Mouse (Mus musculus): Measurements from ENCODE around the gene Dnah3. TPM values are rescaled to one million over a fixed set of nuclear protein-coding genes. Genes with fewer than 3 reads are reported as not detected.
A peak's percentile ranks its signal among the peaks of the same experiment; 100 is the strongest.

Gene Dnah3
- polyA plus RNA-seq, 1 experiment from 2014 or later: 1.2 TPM

DNA sequence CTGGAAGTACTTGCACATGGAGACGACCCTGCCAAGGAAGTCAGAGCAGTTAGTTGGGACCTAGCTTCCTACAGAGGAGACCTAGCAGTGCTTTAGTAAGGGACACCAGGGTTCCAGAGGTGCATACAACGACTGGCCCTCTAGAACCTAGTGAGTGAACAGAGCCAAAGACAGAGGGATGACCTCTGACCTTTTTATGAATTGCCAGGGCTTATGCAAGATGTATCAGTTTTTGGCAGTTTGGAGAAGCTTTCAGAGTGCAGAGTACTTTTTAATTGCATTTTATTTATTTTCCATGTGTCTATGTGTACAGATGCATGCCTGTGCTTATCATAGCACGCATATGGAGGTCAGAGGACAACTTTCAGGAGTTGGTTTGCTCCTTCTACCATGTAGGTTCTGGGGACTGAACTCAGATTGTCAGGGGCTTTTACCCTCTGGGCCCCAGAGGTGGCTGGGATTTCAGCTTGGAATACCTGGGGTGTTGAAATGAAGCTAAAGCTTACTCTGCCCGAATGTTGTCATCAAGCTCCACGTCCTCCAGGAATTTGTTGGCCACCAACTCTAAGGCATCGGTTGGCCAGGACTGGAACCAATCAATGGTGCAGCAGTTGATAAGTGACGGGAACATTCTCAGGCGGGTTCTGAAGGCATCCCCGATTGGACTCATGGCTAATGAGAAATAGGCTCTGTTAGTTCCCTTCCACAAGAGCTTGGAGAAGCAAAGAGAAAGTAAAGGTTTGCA is 129.3 kb downstream of the Dnah3 start:
- ATAC-seq (ENCODE audit: low read depth): no peak
- no peaks in the 10 kb centered on the region for H3K4me1 ChIP-seq (replicated peaks; ENCODE audit: control insufficient read depth, insufficient read depth, low read length)
- no peaks in the 10 kb centered on the region for H3K9me3 ChIP-seq (ENCODE audit: control insufficient read depth, low read length)
- H3K9ac ChIP-seq (ENCODE audit: low read length): no peak overlapping the region
- no peak overlapping the region for H3K4me3 ChIP-seq (ENCODE audit: low read length)
- no peak overlapping the region for H3K27ac ChIP-seq (ENCODE audit: low read length)
- no peak overlapping the region for H3K4me2 ChIP-seq (ENCODE audit: low read depth, low read length)
- no peaks in the 10 kb centered on the region for H3K36me3 ChIP-seq (ENCODE audit: control insufficient read depth, insufficient read depth, low read length)
- 79% methylated on average over 9 of the region's 9 CpGs for WGBS
- no peaks in the 10 kb centered on the region for H3K27me3 ChIP-seq (ENCODE audit: control insufficient read depth, insufficient read depth, low read depth, low read length)

DNA sequence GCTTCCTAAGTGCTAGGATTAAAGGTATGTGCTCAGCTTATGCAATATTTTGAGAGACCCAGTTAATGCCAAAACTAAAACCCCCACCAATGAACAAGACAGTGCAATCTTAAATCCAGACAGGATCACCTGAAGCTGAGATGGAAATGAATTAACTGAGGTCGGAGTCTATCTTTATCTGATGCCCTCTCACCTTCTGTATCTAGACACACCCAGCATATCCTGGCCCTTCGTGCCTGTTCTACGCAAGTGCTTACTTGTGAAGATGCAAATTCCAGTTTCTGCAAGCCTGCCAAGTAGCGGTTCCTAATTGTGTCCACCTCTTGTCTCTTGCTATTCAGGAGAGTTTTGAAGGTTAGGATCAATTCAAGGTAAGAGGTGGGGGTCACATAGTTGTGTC is 129.9 kb downstream of the Dnah3 start:
- Histone ChIP-seq H3K9me3 (ENCODE audit: control insufficient read depth, low read length) (no peaks in the 10 kb centered on the region), H3K4me1 (replicated peaks; ENCODE audit: control insufficient read depth, insufficient read depth, low read length) (no peaks in the 10 kb centered on the region), H3K9ac (ENCODE audit: low read length) (no peak overlapping the region), H3K4me2 (ENCODE audit: low read depth, low read length) (no peak overlapping the region), H3K4me3 (ENCODE audit: low read length) (no peak overlapping the region), H3K27ac (ENCODE audit: low read length) (no peak overlapping the region), H3K27me3 (ENCODE audit: control insufficient read depth, insufficient read depth, low read depth, low read length) (no peaks in the 10 kb centered on the region), H3K36me3 (ENCODE audit: control insufficient read depth, insufficient read depth, low read length) (no peaks in the 10 kb centered on the region)
- ATAC-seq (ENCODE audit: low read depth): no peak
- WGBS: 75% methylated on average over 4 of the region's 4 CpGs

DNA sequence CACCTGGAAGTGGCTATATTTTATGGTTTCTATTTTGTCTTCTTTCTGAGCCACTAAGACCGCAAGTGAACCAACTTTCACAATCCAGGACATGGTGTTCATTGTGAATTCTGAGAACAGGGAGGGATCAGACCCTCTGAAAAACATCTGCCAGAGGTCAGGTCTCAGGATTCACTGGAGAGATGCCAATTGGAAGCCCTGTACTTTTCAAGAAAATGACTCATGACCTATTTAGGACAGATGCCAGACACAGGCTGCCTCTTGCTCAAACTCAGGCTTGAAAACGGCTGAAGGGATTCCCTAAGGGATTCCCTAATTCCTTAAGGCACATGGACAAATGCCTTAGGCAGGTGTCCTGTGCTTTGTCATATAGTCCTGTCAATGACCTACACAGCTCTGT is 134.0 kb downstream of the Dnah3 start:
- H3K9me3 ChIP-seq (ENCODE audit: control insufficient read depth, low read length): no peaks in the 10 kb centered on the region
- no peak overlapping the region for H3K27ac ChIP-seq (ENCODE audit: low read length)
- no peak for ATAC-seq (ENCODE audit: low read depth)
- H3K4me1 ChIP-seq (replicated peaks; ENCODE audit: control insufficient read depth, insufficient read depth, low read length): no peaks in the 10 kb centered on the region
- no peak overlapping the region for H3K9ac ChIP-seq (ENCODE audit: low read length)
- H3K27me3 ChIP-seq (ENCODE audit: control insufficient read depth, insufficient read depth, low read depth, low read length): no peaks in the 10 kb centered on the region
- no peaks in the 10 kb centered on the region for H3K36me3 ChIP-seq (ENCODE audit: control insufficient read depth, insufficient read depth, low read length)
- WGBS: 57% methylated on average over 2 of the region's 2 CpGs
- no peak overlapping the region for H3K4me3 ChIP-seq (ENCODE audit: low read length)
- H3K4me2 ChIP-seq (ENCODE audit: low read depth, low read length): no peak overlapping the region

DNA sequence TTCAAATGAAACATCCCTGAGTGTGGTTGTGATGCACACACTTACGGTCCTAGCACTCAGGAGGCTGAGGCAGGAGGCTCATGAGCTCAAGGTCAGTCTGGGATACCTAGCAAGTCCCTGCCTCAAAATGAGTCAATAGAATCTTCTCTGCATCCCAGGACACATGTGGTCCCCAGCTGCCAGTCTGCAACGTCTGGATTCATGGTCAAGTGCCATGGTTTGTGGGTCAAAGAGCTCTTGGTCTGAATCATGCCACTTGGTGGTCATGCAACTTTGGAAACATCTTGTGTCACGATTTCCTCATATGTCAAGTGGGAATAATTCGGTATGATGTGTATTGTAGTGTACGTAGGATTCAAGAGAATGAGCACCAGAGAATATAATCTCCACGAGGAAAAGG is 134.5 kb downstream of the Dnah3 start:
- no peak for ATAC-seq (ENCODE audit: low read depth)
- H3K27ac ChIP-seq (ENCODE audit: low read length): no peak overlapping the region
- no peak overlapping the region for H3K9ac ChIP-seq (ENCODE audit: low read length)
- no peaks in the 10 kb centered on the region for H3K4me1 ChIP-seq (replicated peaks; ENCODE audit: control insufficient read depth, insufficient read depth, low read length)
- H3K9me3 ChIP-seq (ENCODE audit: control insufficient read depth, low read length): no peaks in the 10 kb centered on the region
- H3K4me2 ChIP-seq (ENCODE audit: low read depth, low read length): no peak overlapping the region
- H3K27me3 ChIP-seq (ENCODE audit: control insufficient read depth, insufficient read depth, low read depth, low read length): no peaks in the 10 kb centered on the region
- H3K4me3 ChIP-seq (ENCODE audit: low read length): no peak overlapping the region
- H3K36me3 ChIP-seq (ENCODE audit: control insufficient read depth, insufficient read depth, low read length): no peaks in the 10 kb centered on the region
- WGBS: 77% methylated on average over 6 of the region's 6 CpGs

DNA sequence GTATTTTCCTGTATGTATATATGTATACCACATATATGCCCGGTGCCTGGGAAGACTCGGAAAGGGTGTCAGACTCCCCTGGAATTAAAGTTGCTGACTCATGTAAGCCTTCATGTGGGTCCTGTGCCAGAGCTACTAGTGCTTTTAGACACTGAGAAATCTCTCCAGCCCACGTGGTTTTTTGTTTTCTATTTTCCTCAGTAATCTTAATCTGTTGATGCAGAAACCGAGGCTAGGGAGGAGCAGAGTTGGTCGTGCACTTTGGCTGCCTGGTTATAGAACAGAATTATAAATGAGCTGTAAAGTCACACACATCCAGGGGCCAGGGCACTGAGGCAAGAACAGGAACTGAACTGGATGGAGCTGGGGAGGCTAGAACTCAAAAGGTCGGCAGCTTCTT is 135.1 kb downstream of the Dnah3 start:
- no peak overlapping the region for H3K4me3 ChIP-seq (ENCODE audit: low read length)
- no peak overlapping the region for H3K27ac ChIP-seq (ENCODE audit: low read length)
- H3K27me3 ChIP-seq (ENCODE audit: control insufficient read depth, insufficient read depth, low read depth, low read length): no peaks in the 10 kb centered on the region
- no peak for ATAC-seq (ENCODE audit: low read depth)
- no peaks in the 10 kb centered on the region for H3K36me3 ChIP-seq (ENCODE audit: control insufficient read depth, insufficient read depth, low read length)
- H3K9ac ChIP-seq (ENCODE audit: low read length): no peak overlapping the region
- no peaks in the 10 kb centered on the region for H3K9me3 ChIP-seq (ENCODE audit: control insufficient read depth, low read length)
- 67% methylated on average over 6 of the region's 6 CpGs for WGBS
- H3K4me2 ChIP-seq (ENCODE audit: low read depth, low read length): no peak overlapping the region
- no peaks in the 10 kb centered on the region for H3K4me1 ChIP-seq (replicated peaks; ENCODE audit: control insufficient read depth, insufficient read depth, low read length)

DNA sequence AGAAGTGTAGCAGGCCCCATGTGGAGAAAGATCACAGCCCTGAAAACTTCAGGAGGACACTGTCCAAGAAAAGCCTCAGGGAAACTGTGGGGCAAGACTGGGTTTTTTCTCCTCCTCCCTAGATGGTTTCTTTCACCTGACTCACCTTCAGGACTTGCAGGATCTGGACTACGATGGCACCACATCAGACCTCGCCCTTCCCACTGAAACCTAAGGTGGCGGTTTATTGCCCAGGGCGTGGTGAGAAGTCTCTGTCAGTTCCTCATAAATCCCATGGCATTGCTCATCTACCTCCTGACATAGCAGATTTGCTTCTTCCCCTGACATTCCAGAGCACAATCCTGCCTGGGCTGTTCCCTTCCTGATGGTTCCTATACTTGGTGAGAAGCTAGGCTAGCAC is 135.6 kb downstream of the Dnah3 start:
- Histone ChIP-seq H3K36me3 (ENCODE audit: control insufficient read depth, insufficient read depth, low read length) (no peaks in the 10 kb centered on the region), H3K27me3 (ENCODE audit: control insufficient read depth, insufficient read depth, low read depth, low read length) (no peaks in the 10 kb centered on the region), H3K4me2 (ENCODE audit: low read depth, low read length) (no peak overlapping the region), H3K4me1 (replicated peaks; ENCODE audit: control insufficient read depth, insufficient read depth, low read length) (no peaks in the 10 kb centered on the region), H3K27ac (ENCODE audit: low read length) (no peak overlapping the region), H3K9me3 (ENCODE audit: control insufficient read depth, low read length) (no peaks in the 10 kb centered on the region), H3K4me3 (ENCODE audit: low read length) (no peak overlapping the region), H3K9ac (ENCODE audit: low read length) (no peak overlapping the region)
- ATAC-seq (ENCODE audit: low read depth): no peak
- WGBS: 89% methylated on average over 4 of the region's 4 CpGs

DNA sequence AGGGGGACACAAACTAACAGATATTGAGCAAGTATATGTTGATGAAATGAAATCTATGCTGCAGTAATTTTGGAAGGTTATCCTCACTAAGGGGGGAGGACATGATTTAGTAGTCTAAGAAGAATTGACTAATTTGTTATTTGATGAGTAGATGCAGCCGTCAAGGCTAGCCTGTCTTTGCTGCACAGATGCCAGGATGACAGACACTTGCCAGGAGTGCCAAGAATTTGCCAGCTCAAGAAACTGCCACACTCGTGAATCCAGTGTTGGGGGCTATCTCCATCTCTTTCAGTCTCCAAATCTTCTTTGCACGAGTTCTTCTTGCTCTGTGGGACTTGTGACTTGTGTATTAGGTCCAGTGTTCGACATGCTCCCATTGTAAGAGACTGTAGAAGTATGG is 136.0 kb downstream of the Dnah3 start:
- Histone ChIP-seq H3K9ac (ENCODE audit: low read length) (no peak overlapping the region), H3K9me3 (ENCODE audit: control insufficient read depth, low read length) (no peaks in the 10 kb centered on the region), H3K27me3 (ENCODE audit: control insufficient read depth, insufficient read depth, low read depth, low read length) (no peaks in the 10 kb centered on the region), H3K36me3 (ENCODE audit: control insufficient read depth, insufficient read depth, low read length) (no peaks in the 10 kb centered on the region), H3K4me2 (ENCODE audit: low read depth, low read length) (no peak overlapping the region), H3K27ac (ENCODE audit: low read length) (no peak overlapping the region), H3K4me1 (replicated peaks; ENCODE audit: control insufficient read depth, insufficient read depth, low read length) (no peaks in the 10 kb centered on the region), H3K4me3 (ENCODE audit: low read length) (no peak overlapping the region)
- WGBS: 53% methylated on average over 4 of the region's 4 CpGs
- ATAC-seq (ENCODE audit: low read depth): no peak

DNA sequence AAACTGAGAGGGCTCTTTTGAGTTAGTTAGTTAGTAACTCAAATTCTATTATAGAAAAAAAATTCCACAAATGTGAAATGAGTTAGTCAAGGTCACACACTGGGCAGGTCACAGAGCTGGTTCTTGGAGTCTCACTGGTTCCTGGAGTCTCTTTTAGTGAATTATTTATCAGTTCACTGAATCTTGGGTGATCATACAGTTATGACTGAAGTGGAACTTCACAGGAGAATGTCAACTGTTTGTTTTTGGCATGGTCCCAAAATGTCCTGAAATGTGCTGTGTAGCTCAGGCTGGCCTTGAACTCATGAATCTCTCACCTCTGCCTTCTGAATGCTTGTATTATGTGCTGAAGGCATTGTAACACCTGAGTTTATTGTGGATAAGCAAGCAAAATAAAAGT is 137.7 kb downstream of the Dnah3 start:
- H3K4me2 ChIP-seq (ENCODE audit: low read depth, low read length): no peak overlapping the region
- H3K4me1 ChIP-seq (replicated peaks; ENCODE audit: control insufficient read depth, insufficient read depth, low read length): no peaks in the 10 kb centered on the region
- no peak overlapping the region for H3K27ac ChIP-seq (ENCODE audit: low read length)
- H3K9ac ChIP-seq (ENCODE audit: low read length): no peak overlapping the region
- H3K36me3 ChIP-seq (ENCODE audit: control insufficient read depth, insufficient read depth, low read length): no peaks in the 10 kb centered on the region
- H3K9me3 ChIP-seq (ENCODE audit: control insufficient read depth, low read length): no peaks in the 10 kb centered on the region
- H3K27me3 ChIP-seq (ENCODE audit: control insufficient read depth, insufficient read depth, low read depth, low read length): no peaks in the 10 kb centered on the region
- ATAC-seq (ENCODE audit: low read depth): no peak
- no peak overlapping the region for H3K4me3 ChIP-seq (ENCODE audit: low read length)

DNA sequence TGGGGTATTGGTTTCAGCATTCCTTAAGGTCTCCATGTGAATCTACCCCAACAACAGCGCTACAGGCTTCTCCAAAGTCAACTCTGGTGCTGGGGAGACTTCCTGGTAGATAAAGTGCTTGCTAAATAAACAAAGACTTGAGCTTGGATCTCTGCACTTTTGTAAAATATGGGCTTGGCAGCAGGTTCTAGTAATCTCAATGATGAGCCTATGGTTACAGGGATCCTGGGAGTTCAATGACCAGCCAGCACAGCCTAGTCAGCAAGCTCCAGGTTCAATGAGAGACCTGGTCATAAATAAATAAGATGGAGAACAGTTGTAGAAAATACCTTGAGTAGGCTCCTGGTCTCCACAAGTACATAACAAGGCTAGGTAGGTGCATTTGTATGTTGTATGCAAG is 141.0 kb downstream of the Dnah3 start:
- no peaks in the 10 kb centered on the region for H3K27me3 ChIP-seq (ENCODE audit: control insufficient read depth, insufficient read depth, low read depth, low read length)
- ATAC-seq (ENCODE audit: low read depth): no peak
- H3K36me3 ChIP-seq (ENCODE audit: control insufficient read depth, insufficient read depth, low read length): no peaks in the 10 kb centered on the region
- no peak overlapping the region for H3K4me3 ChIP-seq (ENCODE audit: low read length)
- H3K27ac ChIP-seq (ENCODE audit: low read length): no peak overlapping the region
- no peaks in the 10 kb centered on the region for H3K4me1 ChIP-seq (replicated peaks; ENCODE audit: control insufficient read depth, insufficient read depth, low read length)
- no peaks in the 10 kb centered on the region for H3K9me3 ChIP-seq (ENCODE audit: control insufficient read depth, low read length)
- H3K4me2 ChIP-seq (ENCODE audit: low read depth, low read length): no peak overlapping the region
- 41% methylated on average over 1 of the region's 1 CpGs for WGBS
- H3K9ac ChIP-seq (ENCODE audit: low read length): no peak overlapping the region

DNA sequence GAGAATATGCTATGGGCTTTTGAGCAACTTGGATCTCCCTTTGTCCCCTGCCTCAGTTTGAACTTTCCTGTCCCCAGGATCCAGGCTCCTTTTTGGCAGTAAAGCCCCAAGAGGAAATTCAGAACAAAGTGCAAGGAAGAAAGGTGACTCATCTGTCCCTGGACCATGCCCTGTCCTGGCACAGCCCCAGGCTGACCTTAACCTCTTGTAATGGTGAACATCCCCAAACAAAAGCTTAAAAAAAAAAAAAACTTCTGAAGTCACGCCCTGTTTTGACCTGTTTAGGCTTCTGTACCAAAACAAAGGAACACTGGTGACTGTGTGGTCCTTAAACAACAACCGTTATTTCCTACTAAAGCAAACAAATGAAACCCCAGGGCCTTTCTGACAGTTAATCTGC is 153.5 kb downstream of the Dnah3 start:
- no peak overlapping the region for H3K4me2 ChIP-seq (ENCODE audit: low read depth, low read length)
- no peaks in the 10 kb centered on the region for H3K9me3 ChIP-seq (ENCODE audit: control insufficient read depth, low read length)
- ATAC-seq (ENCODE audit: low read depth): peak; percentile 17; the same call in 1 of the 2 replicates
- H3K27me3 ChIP-seq (ENCODE audit: control insufficient read depth, insufficient read depth, low read depth, low read length): no peaks in the 10 kb centered on the region
- H3K4me3 ChIP-seq (ENCODE audit: low read length): no peak overlapping the region
- 44% methylated on average over 2 of the region's 2 CpGs for WGBS
- no peaks in the 10 kb centered on the region for H3K4me1 ChIP-seq (replicated peaks; ENCODE audit: control insufficient read depth, insufficient read depth, low read length)
- H3K36me3 ChIP-seq (ENCODE audit: control insufficient read depth, insufficient read depth, low read length): no peaks in the 10 kb centered on the region
- no peak overlapping the region for H3K27ac ChIP-seq (ENCODE audit: low read length)
- no peak overlapping the region for H3K9ac ChIP-seq (ENCODE audit: low read length)

All from lung, embryonic 16.5 days (tissue).